Mouse (Mus musculus): ENCODE data around the gene Gm43191. TPM values are rescaled to one million over a fixed set of nuclear protein-coding genes. Genes with fewer than 3 reads are reported as not detected.
"Not testable (repeated sequence)": the region's sequence is repeated elsewhere in the genome, so short reads cannot be mapped to it uniquely, and the experiment has no call there.

The Gm43191 gene
- total RNA-seq, 2 experiments from 2014 or later = not detected

- ATAC-seq (replicated peaks; ENCODE audit: low FRiP score, poor library complexity, severe bottlenecking) = not testable (repeated sequence)
Observed at GRCm38 (mm10) chr3:116664281-116664680, 16.8 kb downstream of the Gm43191 start.

GRCm38 (mm10) chr3:116662463-116662863 lies 18.6 kb downstream of the Gm43191 start, which contains the start of gene Mfsd14a:
Mfsd14a (minus strand) TSS chr3:116662677.
- ATAC-seq (replicated peaks; ENCODE audit: low FRiP score, poor library complexity, severe bottlenecking) = peak; percentile 98

GRCm38 (mm10) chr3:116661870-116662414 lies 19.1 kb downstream of the Gm43191 start:
- peak; percentile 50 for ATAC-seq (replicated peaks; ENCODE audit: low FRiP score, poor library complexity, severe bottlenecking)

- no peak for ATAC-seq (replicated peaks; ENCODE audit: low FRiP score, poor library complexity, severe bottlenecking)
Observed at GRCm38 (mm10) chr3:116661288-116661869, 19.7 kb downstream of the Gm43191 start.

GRCm38 (mm10) chr3:116659856-116660430 lies 21.1 kb downstream of the Gm43191 start:
- ATAC-seq (replicated peaks; ENCODE audit: low FRiP score, poor library complexity, severe bottlenecking) = no peak

GRCm38 (mm10) chr3:116658928-116659565 lies 22.0 kb downstream of the Gm43191 start:
- ATAC-seq (replicated peaks; ENCODE audit: low FRiP score, poor library complexity, severe bottlenecking) = no peak

GRCm38 (mm10) chr3:116656184-116656965 lies 24.7 kb downstream of the Gm43191 start:
- ATAC-seq (replicated peaks; ENCODE audit: low FRiP score, poor library complexity, severe bottlenecking) = no peak

GRCm38 (mm10) chr3:116654051-116654450 lies 27.0 kb downstream of the Gm43191 start:
- not testable (repeated sequence) for ATAC-seq (replicated peaks; ENCODE audit: low FRiP score, poor library complexity, severe bottlenecking)

GRCm38 (mm10) chr3:116653278-116653945 lies 27.6 kb downstream of the Gm43191 start:
- ATAC-seq (replicated peaks; ENCODE audit: low FRiP score, poor library complexity, severe bottlenecking) = 0 out of 2 replicates have a peak, but pooled peaks have one; percentile 13

GRCm38 (mm10) chr3:116652033-116652446 lies 29.0 kb downstream of the Gm43191 start:
- no peak for ATAC-seq (replicated peaks; ENCODE audit: low FRiP score, poor library complexity, severe bottlenecking)

- ATAC-seq (replicated peaks; ENCODE audit: low FRiP score, poor library complexity, severe bottlenecking) = no peak
Observed at GRCm38 (mm10) chr3:116650698-116651097, 30.4 kb downstream of the Gm43191 start.

GRCm38 (mm10) chr3:116648805-116649204 lies 32.3 kb downstream of the Gm43191 start:
- no peak for ATAC-seq (replicated peaks; ENCODE audit: low FRiP score, poor library complexity, severe bottlenecking)

GRCm38 (mm10) chr3:116646387-116646786 lies 34.7 kb downstream of the Gm43191 start:
- no peak for ATAC-seq (replicated peaks; ENCODE audit: low FRiP score, poor library complexity, severe bottlenecking)

- no peak for ATAC-seq (replicated peaks; ENCODE audit: low FRiP score, poor library complexity, severe bottlenecking)
Observed at GRCm38 (mm10) chr3:116642373-116642772, 38.7 kb downstream of the Gm43191 start.

- ATAC-seq (replicated peaks; ENCODE audit: low FRiP score, poor library complexity, severe bottlenecking) = no peak
Observed at GRCm38 (mm10) chr3:116641811-116642371, 39.2 kb downstream of the Gm43191 start.

- peak; percentile 68 for ATAC-seq (replicated peaks; ENCODE audit: low FRiP score, poor library complexity, severe bottlenecking)
Observed at GRCm38 (mm10) chr3:116640024-116640423, 41.0 kb downstream of the Gm43191 start.

- no peak for ATAC-seq (replicated peaks; ENCODE audit: low FRiP score, poor library complexity, severe bottlenecking)
Observed at GRCm38 (mm10) chr3:116638572-116638971, 42.5 kb downstream of the Gm43191 start.

- no peak for ATAC-seq (replicated peaks; ENCODE audit: low FRiP score, poor library complexity, severe bottlenecking)
Observed at GRCm38 (mm10) chr3:116637693-116638476, 43.2 kb downstream of the Gm43191 start.

Data from erythroid progenitor cell, adult 5-6 weeks (primary cell).